Mouse (Mus musculus) gastrocnemius, postnatal 25 days (tissue): ENCODE measurements around the gene Grap. TPM values are rescaled to one million over a fixed set of nuclear protein-coding genes. Genes with fewer than 3 reads are reported as not detected.
"Not testable (repeated sequence)": the region's sequence is repeated elsewhere in the genome, so short reads cannot be mapped to it uniquely, and the experiment has no call there.

Experiments used
- DNase-seq: peaks from one replicate; pipeline ENCODE4 v3.0.0; 2022
- total RNA-seq, 2 experiments: library from RNA; stranded (reverse); gene quantifications; 1 replicate in 1 of 2; 2 replicates in 1 of 2; pipeline ENCODE4 v1.2.3; 2021

Grap gene
- total RNA-seq, 2 experiments from 2014 or later: 4.0 to 5.9 TPM

GRCm38 (mm10) chr11:61638764-61639536 lies 14.1 kb upstream of the Grap start:
- DNase-seq: no peak

- no peak for DNase-seq
These were observed 13.4 kb upstream of the Grap start for GRCm38 (mm10) chr11:61639601-61640177.

- DNase-seq: not testable (repeated sequence)
These were observed 12.5 kb upstream of the Grap start for GRCm38 (mm10) chr11:61640585-61640984.

GRCm38 (mm10) chr11:61642106-61642505 lies 11.0 kb upstream of the Grap start:
- no peak for DNase-seq

GRCm38 (mm10) chr11:61643184-61643961 lies 9.7 kb upstream of the Grap start:
- no peak for DNase-seq

GRCm38 (mm10) chr11:61644576-61645326 lies 8.3 kb upstream of the Grap start:
- DNase-seq: no peak

- DNase-seq: no peak
These were observed 7.7 kb upstream of the Grap start for GRCm38 (mm10) chr11:61645357-61645857.

- no peak for DNase-seq
These were observed 6.5 kb upstream of the Grap start for GRCm38 (mm10) chr11:61646499-61647039.

- DNase-seq: no peak
These were observed 5.8 kb upstream of the Grap start for GRCm38 (mm10) chr11:61647110-61647910.

- DNase-seq: no peak
These were observed 4.9 kb upstream of the Grap start for GRCm38 (mm10) chr11:61647956-61648748.

GRCm38 (mm10) chr11:61648749-61649115 lies 4.3 kb upstream of the Grap start:
- no peak for DNase-seq

GRCm38 (mm10) chr11:61649163-61649580 lies 3.9 kb upstream of the Grap start:
- DNase-seq: no peak

- no peak for DNase-seq
These were observed 3.4 kb upstream of the Grap start for GRCm38 (mm10) chr11:61649626-61650025.

- no peak for DNase-seq
These were observed 2.4 kb upstream of the Grap start for GRCm38 (mm10) chr11:61650470-61651265.

GRCm38 (mm10) chr11:61652216-61652615 lies 849 bp upstream of the Grap start:
- DNase-seq: no peak

GRCm38 (mm10) chr11:61653568-61653967 lies 503 bp downstream of the Grap start:
- no peak for DNase-seq

GRCm38 (mm10) chr11:61654786-61655311 lies 1.8 kb downstream of the Grap start:
- no peak for DNase-seq

GRCm38 (mm10) chr11:61655649-61656048 lies 2.6 kb downstream of the Grap start:
- no peak for DNase-seq
